Mouse (Mus musculus): Measurements from ENCODE around the gene Aldh1l1. TPM values are rescaled to one million over a fixed set of nuclear protein-coding genes. Genes with fewer than 3 reads are reported as not detected.

Gene Aldh1l1
- polyA plus RNA-seq, 1 experiment from 2014 or later, result 8.0 TPM

- Histone ChIP-seq H3K9ac (no peak overlapping the region), H3K9me3 (replicated peaks) (no peaks in the 10 kb centered on the region), H3K27ac (no peak overlapping the region), H3K4me2 (no peak overlapping the region), H3K4me3 (no peak overlapping the region), H3K4me1 (0 out of 2 replicates have a peak, but pooled peaks cover 16% of the 10 kb centered on the region), H3K27me3 (replicated peaks) (0 out of 2 replicates have a peak, but pooled peaks cover 12% of the 10 kb centered on the region), H3K36me3 (no peaks in the 10 kb centered on the region)
- 71% methylated on average over 5 of the region's 5 CpGs for WGBS (ENCODE audit: insufficient replicate concordance)
- no peak for ATAC-seq
These were observed 67.5 kb downstream of the Aldh1l1 start for GRCm38 (mm10) chr6:90553682-90554081.

GRCm38 (mm10) chr6:90556534-90557058 is 70.4 kb downstream of the Aldh1l1 start:
- 51% methylated on average over 2 of the region's 2 CpGs for WGBS (ENCODE audit: insufficient replicate concordance)
- no peak overlapping the region for H3K4me2 ChIP-seq
- no peaks in the 10 kb centered on the region for H3K9me3 ChIP-seq (replicated peaks)
- ATAC-seq, result no peak
- 0 out of 2 replicates have a peak, but pooled peaks cover 7% of the 10 kb centered on the region for H3K4me1 ChIP-seq
- no peaks in the 10 kb centered on the region for H3K36me3 ChIP-seq
- H3K4me3 ChIP-seq, result no peak overlapping the region
- no peak overlapping the region for H3K27ac ChIP-seq
- H3K9ac ChIP-seq, result no peak overlapping the region
- no peaks in the 10 kb centered on the region for H3K27me3 ChIP-seq (replicated peaks)

GRCm38 (mm10) chr6:90557077-90557476 is 70.8 kb downstream of the Aldh1l1 start:
- Histone ChIP-seq H3K36me3 (no peaks in the 10 kb centered on the region), H3K9ac (no peak overlapping the region), H3K27me3 (replicated peaks) (no peaks in the 10 kb centered on the region), H3K27ac (no peak overlapping the region), H3K4me2 (no peak overlapping the region), H3K9me3 (replicated peaks) (no peaks in the 10 kb centered on the region), H3K4me3 (no peak overlapping the region), H3K4me1 (0 out of 2 replicates have a peak, but pooled peaks cover 6% of the 10 kb centered on the region)
- no peak for ATAC-seq
- WGBS (ENCODE audit: insufficient replicate concordance), result 79% methylated on average over 7 of the region's 7 CpGs

- H3K9me3 ChIP-seq (replicated peaks), result no peaks in the 10 kb centered on the region
- 0 out of 2 replicates have a peak, but pooled peaks cover 6% of the 10 kb centered on the region for H3K4me1 ChIP-seq
- no peaks in the 10 kb centered on the region for H3K27me3 ChIP-seq (replicated peaks)
- H3K4me2 ChIP-seq, result no peak overlapping the region
- 59% methylated on average over 6 of the region's 6 CpGs for WGBS (ENCODE audit: insufficient replicate concordance)
- H3K4me3 ChIP-seq, result no peak overlapping the region
- no peak overlapping the region for H3K9ac ChIP-seq
- H3K36me3 ChIP-seq, result no peaks in the 10 kb centered on the region
- H3K27ac ChIP-seq, result no peak overlapping the region
- ATAC-seq, result no peak; the same call in 1 of the 2 replicates
These were observed 71.8 kb downstream of the Aldh1l1 start for GRCm38 (mm10) chr6:90557829-90558693.

- 0 out of 2 replicates have a peak, but pooled peaks cover 6% of the 10 kb centered on the region for H3K4me1 ChIP-seq
- H3K9ac ChIP-seq, result no peak overlapping the region
- H3K4me2 ChIP-seq, result no peak overlapping the region
- no peak for ATAC-seq
- no peaks in the 10 kb centered on the region for H3K27me3 ChIP-seq (replicated peaks)
- H3K4me3 ChIP-seq, result no peak overlapping the region
- no peaks in the 10 kb centered on the region for H3K36me3 ChIP-seq
- WGBS (ENCODE audit: insufficient replicate concordance), result 22% methylated on average over 3 of the region's 3 CpGs
- H3K9me3 ChIP-seq (replicated peaks), result no peaks in the 10 kb centered on the region
- H3K27ac ChIP-seq, result no peak overlapping the region
These were observed 74.3 kb downstream of the Aldh1l1 start for GRCm38 (mm10) chr6:90560390-90561058.

GRCm38 (mm10) chr6:90561234-90561781 is 75.1 kb downstream of the Aldh1l1 start:
- Histone ChIP-seq H3K27ac (no peak overlapping the region), H3K9me3 (replicated peaks) (no peaks in the 10 kb centered on the region), H3K4me1 (0 out of 2 replicates have a peak, but pooled peaks cover 6% of the 10 kb centered on the region), H3K27me3 (replicated peaks) (no peaks in the 10 kb centered on the region), H3K4me2 (no peak overlapping the region), H3K4me3 (no peak overlapping the region), H3K36me3 (no peaks in the 10 kb centered on the region), H3K9ac (no peak overlapping the region)
- 42% methylated on average over 2 of the region's 2 CpGs for WGBS (ENCODE audit: insufficient replicate concordance)
- ATAC-seq, result no peak

GRCm38 (mm10) chr6:90564240-90564639 is 78.0 kb downstream of the Aldh1l1 start:
- Histone ChIP-seq H3K27ac (no peak overlapping the region), H3K36me3 (no peaks in the 10 kb centered on the region), H3K4me2 (no peak overlapping the region), H3K9ac (no peak overlapping the region), H3K4me3 (no peak overlapping the region), H3K27me3 (replicated peaks) (0 out of 2 replicates have a peak, but pooled peaks cover 3% of the 10 kb centered on the region), H3K4me1 (0 out of 2 replicates have a peak, but pooled peaks cover 6% of the 10 kb centered on the region), H3K9me3 (replicated peaks) (no peaks in the 10 kb centered on the region)
- ATAC-seq, result no peak
- 61% methylated on average over 9 of the region's 9 CpGs for WGBS (ENCODE audit: insufficient replicate concordance)

GRCm38 (mm10) chr6:90565357-90566215 is 79.4 kb downstream of the Aldh1l1 start:
- H3K9me3 ChIP-seq (replicated peaks), result no peaks in the 10 kb centered on the region
- no peak for ATAC-seq
- 55% methylated on average over 13 of the region's 13 CpGs for WGBS (ENCODE audit: insufficient replicate concordance)

GRCm38 (mm10) chr6:90567486-90567885 is 81.3 kb downstream of the Aldh1l1 start:
- 0 out of 2 replicates have a peak, but pooled peaks cover 3% of the 10 kb centered on the region for H3K27me3 ChIP-seq (replicated peaks)
- H3K27ac ChIP-seq, result no peak overlapping the region
- no peaks in the 10 kb centered on the region for H3K36me3 ChIP-seq
- H3K4me2 ChIP-seq, result no peak overlapping the region
- no peak overlapping the region for H3K4me3 ChIP-seq
- WGBS (ENCODE audit: insufficient replicate concordance), result 70% methylated on average over 3 of the region's 3 CpGs
- H3K9me3 ChIP-seq (replicated peaks), result no peaks in the 10 kb centered on the region
- ATAC-seq, result no peak
- H3K9ac ChIP-seq, result no peak overlapping the region
- H3K4me1 ChIP-seq, result no peaks in the 10 kb centered on the region

More at GRCm38 (mm10) chr6:90565357-90566215, 79.4 kb downstream of the Aldh1l1 start:
- 0 out of 2 replicates have a peak, but pooled peaks cover 6% of the 10 kb centered on the region for H3K4me1 ChIP-seq
- no peak overlapping the region for H3K4me3 ChIP-seq
- no peak overlapping the region for H3K9ac ChIP-seq
- H3K27ac ChIP-seq, result no peak overlapping the region
- H3K27me3 ChIP-seq (replicated peaks), result 0 out of 2 replicates have a peak, but pooled peaks cover 3% of the 10 kb centered on the region
- no peaks in the 10 kb centered on the region for H3K36me3 ChIP-seq
- no peak overlapping the region for H3K4me2 ChIP-seq

GRCm38 (mm10) chr6:90567928-90568327 is 81.7 kb downstream of the Aldh1l1 start:
- H3K27ac ChIP-seq, result no peak overlapping the region

GRCm38 (mm10) chr6:90568721-90569120 is 82.5 kb downstream of the Aldh1l1 start:
- Histone ChIP-seq H3K9ac (no peak overlapping the region), H3K9me3 (replicated peaks) (no peaks in the 10 kb centered on the region), H3K4me3 (no peak overlapping the region), H3K4me2 (no peak overlapping the region), H3K36me3 (no peaks in the 10 kb centered on the region), H3K4me1 (no peaks in the 10 kb centered on the region), H3K27ac (no peak overlapping the region), H3K27me3 (replicated peaks) (0 out of 2 replicates have a peak, but pooled peaks cover 3% of the 10 kb centered on the region)
- no peak for ATAC-seq
- 70% methylated on average over 4 of the region's 4 CpGs for WGBS (ENCODE audit: insufficient replicate concordance)

More at GRCm38 (mm10) chr6:90567928-90568327, 81.7 kb downstream of the Aldh1l1 start:
- WGBS (ENCODE audit: insufficient replicate concordance), result 52% methylated on average over 3 of the region's 3 CpGs
- no peak for ATAC-seq
- Histone ChIP-seq H3K27me3 (replicated peaks) (0 out of 2 replicates have a peak, but pooled peaks cover 3% of the 10 kb centered on the region), H3K9me3 (replicated peaks) (no peaks in the 10 kb centered on the region), H3K9ac (no peak overlapping the region), H3K4me2 (no peak overlapping the region), H3K36me3 (no peaks in the 10 kb centered on the region), H3K4me1 (no peaks in the 10 kb centered on the region), H3K4me3 (no peak overlapping the region)
